Mouse (Mus musculus): ENCODE results near the gene Ssh2.

The Ssh2 gene

GRCm38 (mm10) chr11:77492911-77493332 is 276.8 kb downstream of the Ssh2 start:
- peak; percentile 91 for DNase-seq (ENCODE audit: low spot score)

GRCm38 (mm10) chr11:77493512-77494343 is 277.6 kb downstream of the Ssh2 start, which contains the start of gene Git1:
Gene Git1, plus strand, starts transcription at chr11:77493562.
- peak; percentile 32 for DNase-seq (ENCODE audit: low spot score)

GRCm38 (mm10) chr11:77494344-77494676 is 278.2 kb downstream of the Ssh2 start:
- no peak for DNase-seq (ENCODE audit: low spot score)

GRCm38 (mm10) chr11:77494782-77495181 is 278.7 kb downstream of the Ssh2 start:
- no peak for DNase-seq (ENCODE audit: low spot score)

GRCm38 (mm10) chr11:77495507-77495906 is 279.4 kb downstream of the Ssh2 start:
- DNase-seq (ENCODE audit: low spot score) = no peak

GRCm38 (mm10) chr11:77497341-77497756 is 281.3 kb downstream of the Ssh2 start:
- DNase-seq (ENCODE audit: low spot score) = peak; percentile 42

- DNase-seq (ENCODE audit: low spot score) = no peak
These were observed 281.8 kb downstream of the Ssh2 start for GRCm38 (mm10) chr11:77497851-77498250.

- no peak for DNase-seq (ENCODE audit: low spot score)
These were observed 282.4 kb downstream of the Ssh2 start for GRCm38 (mm10) chr11:77498261-77499139.

- DNase-seq (ENCODE audit: low spot score) = no peak
These were observed 283.3 kb downstream of the Ssh2 start for GRCm38 (mm10) chr11:77499354-77499753.

GRCm38 (mm10) chr11:77500361-77501325 is 284.6 kb downstream of the Ssh2 start:
- DNase-seq (ENCODE audit: low spot score) = no peak

GRCm38 (mm10) chr11:77501392-77501791 is 285.3 kb downstream of the Ssh2 start:
- peak; percentile 69 for DNase-seq (ENCODE audit: low spot score)

- no peak for DNase-seq (ENCODE audit: low spot score)
These were observed 285.9 kb downstream of the Ssh2 start for GRCm38 (mm10) chr11:77501971-77502370.

GRCm38 (mm10) chr11:77502481-77502880 is 286.4 kb downstream of the Ssh2 start:
- no peak for DNase-seq (ENCODE audit: low spot score)

GRCm38 (mm10) chr11:77503511-77503910 is 287.4 kb downstream of the Ssh2 start:
- DNase-seq (ENCODE audit: low spot score) = no peak

- no peak for DNase-seq (ENCODE audit: low spot score)
These were observed 288.3 kb downstream of the Ssh2 start for GRCm38 (mm10) chr11:77504377-77504776.

GRCm38 (mm10) chr11:77505291-77505980 is 289.3 kb downstream of the Ssh2 start:
- no peak for DNase-seq (ENCODE audit: low spot score)

GRCm38 (mm10) chr11:77506273-77506672 is 290.2 kb downstream of the Ssh2 start:
- no peak for DNase-seq (ENCODE audit: low spot score)

- no peak for DNase-seq (ENCODE audit: low spot score)
These were observed 290.9 kb downstream of the Ssh2 start for GRCm38 (mm10) chr11:77506941-77507340.

- no peak for DNase-seq (ENCODE audit: low spot score)
These were observed 291.3 kb downstream of the Ssh2 start for GRCm38 (mm10) chr11:77507426-77507825.

- DNase-seq (ENCODE audit: low spot score) = peak; percentile 85
These were observed 292.3 kb downstream of the Ssh2 start for GRCm38 (mm10) chr11:77508068-77509021.

Measured in T-cell, adult 2 months (primary cell).